Mouse (Mus musculus) cerebellum, postnatal 36 days (tissue): ENCODE results near the gene Tet3.
"Not testable (repeated sequence)": the region's sequence is repeated elsewhere in the genome, so short reads cannot be mapped to it uniquely, and the experiment has no call there.

Experiments
- DNase-seq, 2 experiments: peaks; one replicate each; pipeline ENCODE4 v3.0.0; 2021 to 2022; ENCODE audit warnings: mixed read lengths in 2 of 2

Tet3 gene

GRCm38 (mm10) chr6:83361523-83362248 lies 97.2 kb downstream of the Tet3 start:
- no peak for DNase-seq

- no peak for DNase-seq
These were observed 101.4 kb downstream of the Tet3 start for GRCm38 (mm10) chr6:83357436-83357835.

GRCm38 (mm10) chr6:83356569-83357138 lies 102.2 kb downstream of the Tet3 start:
- peak; percentile 88 to 91 for DNase-seq

- DNase-seq = no peak
These were observed 103.8 kb downstream of the Tet3 start for GRCm38 (mm10) chr6:83354856-83355781.

GRCm38 (mm10) chr6:83352666-83353410 lies 106.0 kb downstream of the Tet3 start:
- DNase-seq = peak; percentile 86 to 91

- DNase-seq = no peak
These were observed 107.3 kb downstream of the Tet3 start for GRCm38 (mm10) chr6:83351490-83352160.

GRCm38 (mm10) chr6:83350851-83351405 lies 108.0 kb downstream of the Tet3 start:
- DNase-seq = no peak

GRCm38 (mm10) chr6:83350172-83350571 lies 108.7 kb downstream of the Tet3 start:
- no peak for DNase-seq

- DNase-seq = peak; percentile 95 to 97
These were observed 109.5 kb downstream of the Tet3 start for GRCm38 (mm10) chr6:83349274-83349958.

GRCm38 (mm10) chr6:83348873-83349272 lies 110.0 kb downstream of the Tet3 start, which contains the start of gene Bola3:
Gene Bola3 (plus strand): TSS chr6:83349147.
- DNase-seq = no peak

- no peak for DNase-seq
These were observed 111.0 kb downstream of the Tet3 start for GRCm38 (mm10) chr6:83347916-83348315.

GRCm38 (mm10) chr6:83345285-83345684 lies 113.6 kb downstream of the Tet3 start:
- not testable (repeated sequence) for DNase-seq

GRCm38 (mm10) chr6:83342957-83343356 lies 115.9 kb downstream of the Tet3 start:
- DNase-seq = peak in 1 of 2 experiments; percentile 41

GRCm38 (mm10) chr6:83341387-83341786 lies 117.5 kb downstream of the Tet3 start:
- DNase-seq = peak; percentile 69 to 72

GRCm38 (mm10) chr6:83327591-83328190 lies 131.2 kb downstream of the Tet3 start:
- no peak for DNase-seq

GRCm38 (mm10) chr6:83326761-83327160 lies 132.1 kb downstream of the Tet3 start:
- DNase-seq = no peak

- no peak for DNase-seq
These were observed 132.5 kb downstream of the Tet3 start for GRCm38 (mm10) chr6:83326394-83326736.

- DNase-seq = peak; percentile 93 to 94
These were observed 133.1 kb downstream of the Tet3 start, which contains the start of the genes Mthfd2 and Mob1a for GRCm38 (mm10) chr6:83325525-83326393. Gene Mthfd2 (minus strand): TSS chr6:83325908. Gene Mob1a (plus strand): TSS chr6:83326016.

GRCm38 (mm10) chr6:83323652-83324419 lies 135.0 kb downstream of the Tet3 start:
- DNase-seq = no peak
